Mouse (Mus musculus): ENCODE data around the gene Klhl29. TPM values are rescaled to one million over a fixed set of nuclear protein-coding genes. Genes with fewer than 3 reads are reported as not detected.

Gene Klhl29
- polyA plus RNA-seq, 1 experiment, result 36.1 TPM

- DNase-seq (ENCODE audit: low read depth), result no peak
- TF ChIP-seq CTCF (IDR thresholded peaks at IDR 0.05; ENCODE audit: borderline replicate concordance, extremely low read depth, insufficient read depth, insufficient read length) (no peak), POLR2A (IDR thresholded peaks at IDR 0.05; ENCODE audit: borderline replicate concordance, extremely low read depth, insufficient read depth, insufficient read length, poor library complexity, severe bottlenecking) (no peak)
Observed at GRCm38 (mm10) chr12:5322444-5323087, 52.9 kb downstream of the Klhl29 start.

- DNase-seq (ENCODE audit: low read depth), result no peak
- TF ChIP-seq POLR2A (IDR thresholded peaks at IDR 0.05; ENCODE audit: borderline replicate concordance, extremely low read depth, insufficient read depth, insufficient read length, poor library complexity, severe bottlenecking) (no peak), CTCF (IDR thresholded peaks at IDR 0.05; ENCODE audit: borderline replicate concordance, extremely low read depth, insufficient read depth, insufficient read length) (no peak)
Observed at GRCm38 (mm10) chr12:5321017-5321416, 54.5 kb downstream of the Klhl29 start.

GRCm38 (mm10) chr12:5319359-5319973, 56.0 kb downstream of the Klhl29 start:
- DNase-seq (ENCODE audit: low read depth), result peak; percentile 60
- TF ChIP-seq POLR2A (IDR thresholded peaks at IDR 0.05; ENCODE audit: borderline replicate concordance, extremely low read depth, insufficient read depth, insufficient read length, poor library complexity, severe bottlenecking) (no peak), CTCF (IDR thresholded peaks at IDR 0.05; ENCODE audit: borderline replicate concordance, extremely low read depth, insufficient read depth, insufficient read length) (no peak)

- TF ChIP-seq CTCF (IDR thresholded peaks at IDR 0.05; ENCODE audit: borderline replicate concordance, extremely low read depth, insufficient read depth, insufficient read length), result no peak
- no peak for TF ChIP-seq POLR2A (IDR thresholded peaks at IDR 0.05; ENCODE audit: borderline replicate concordance, extremely low read depth, insufficient read depth, insufficient read length, poor library complexity, severe bottlenecking)
- no peak for DNase-seq (ENCODE audit: low read depth)
Observed at GRCm38 (mm10) chr12:5316029-5316567, 59.4 kb downstream of the Klhl29 start.

- DNase-seq (ENCODE audit: low read depth), result no peak
Observed at GRCm38 (mm10) chr12:5307923-5308322, 67.6 kb downstream of the Klhl29 start.

GRCm38 (mm10) chr12:5305466-5305865, 70.0 kb downstream of the Klhl29 start:
- no peak for DNase-seq (ENCODE audit: low read depth)
- no peak for TF ChIP-seq CTCF (IDR thresholded peaks at IDR 0.05; ENCODE audit: borderline replicate concordance, extremely low read depth, insufficient read depth, insufficient read length)
- no peak for TF ChIP-seq POLR2A (IDR thresholded peaks at IDR 0.05; ENCODE audit: borderline replicate concordance, extremely low read depth, insufficient read depth, insufficient read length, poor library complexity, severe bottlenecking)

More at GRCm38 (mm10) chr12:5307923-5308322, 67.6 kb downstream of the Klhl29 start:
- TF ChIP-seq POLR2A (IDR thresholded peaks at IDR 0.05; ENCODE audit: borderline replicate concordance, extremely low read depth, insufficient read depth, insufficient read length, poor library complexity, severe bottlenecking) (no peak), CTCF (IDR thresholded peaks at IDR 0.05; ENCODE audit: borderline replicate concordance, extremely low read depth, insufficient read depth, insufficient read length) (peak; percentile 17; the same call in 1 of the 2 replicates)

GRCm38 (mm10) chr12:5303912-5304311, 71.6 kb downstream of the Klhl29 start:
- TF ChIP-seq CTCF (IDR thresholded peaks at IDR 0.05; ENCODE audit: borderline replicate concordance, extremely low read depth, insufficient read depth, insufficient read length), result no peak
- no peak for TF ChIP-seq POLR2A (IDR thresholded peaks at IDR 0.05; ENCODE audit: borderline replicate concordance, extremely low read depth, insufficient read depth, insufficient read length, poor library complexity, severe bottlenecking)

GRCm38 (mm10) chr12:5303100-5303499, 72.4 kb downstream of the Klhl29 start:
- TF ChIP-seq POLR2A (IDR thresholded peaks at IDR 0.05; ENCODE audit: borderline replicate concordance, extremely low read depth, insufficient read depth, insufficient read length, poor library complexity, severe bottlenecking) (no peak), CTCF (IDR thresholded peaks at IDR 0.05; ENCODE audit: borderline replicate concordance, extremely low read depth, insufficient read depth, insufficient read length) (no peak)
- DNase-seq (ENCODE audit: low read depth), result no peak

More at GRCm38 (mm10) chr12:5303912-5304311, 71.6 kb downstream of the Klhl29 start:
- DNase-seq (ENCODE audit: low read depth), result no peak

GRCm38 (mm10) chr12:5301841-5302240, 73.6 kb downstream of the Klhl29 start:
- DNase-seq (ENCODE audit: low read depth), result no peak
- TF ChIP-seq CTCF (IDR thresholded peaks at IDR 0.05; ENCODE audit: borderline replicate concordance, extremely low read depth, insufficient read depth, insufficient read length) (no peak), POLR2A (IDR thresholded peaks at IDR 0.05; ENCODE audit: borderline replicate concordance, extremely low read depth, insufficient read depth, insufficient read length, poor library complexity, severe bottlenecking) (no peak)

GRCm38 (mm10) chr12:5296422-5296821, 79.1 kb downstream of the Klhl29 start:
- no peak for TF ChIP-seq POLR2A (IDR thresholded peaks at IDR 0.05; ENCODE audit: borderline replicate concordance, extremely low read depth, insufficient read depth, insufficient read length, poor library complexity, severe bottlenecking)
- TF ChIP-seq CTCF (IDR thresholded peaks at IDR 0.05; ENCODE audit: borderline replicate concordance, extremely low read depth, insufficient read depth, insufficient read length), result no peak
- peak; percentile 81 for DNase-seq (ENCODE audit: low read depth)

- no peak for DNase-seq (ENCODE audit: low read depth)
- no peak for TF ChIP-seq POLR2A (IDR thresholded peaks at IDR 0.05; ENCODE audit: borderline replicate concordance, extremely low read depth, insufficient read depth, insufficient read length, poor library complexity, severe bottlenecking)
Observed at GRCm38 (mm10) chr12:5292316-5292715, 83.2 kb downstream of the Klhl29 start.

- TF ChIP-seq POLR2A (IDR thresholded peaks at IDR 0.05; ENCODE audit: borderline replicate concordance, extremely low read depth, insufficient read depth, insufficient read length, poor library complexity, severe bottlenecking) (no peak), CTCF (IDR thresholded peaks at IDR 0.05; ENCODE audit: borderline replicate concordance, extremely low read depth, insufficient read depth, insufficient read length) (no peak)
- no peak for DNase-seq (ENCODE audit: low read depth)
Observed at GRCm38 (mm10) chr12:5285579-5285978, 89.9 kb downstream of the Klhl29 start.

All from brain, embryonic 14.5 days (tissue).